Mouse (Mus musculus) kidney, adult 2 months (tissue): Measurements from ENCODE around the gene Ssh1.

Experiments used
- CTCF ChIP-seq: fragments of 200-500 bp; conservative IDR thresholded peaks from 2 replicates; pipeline ENCODE4 v1.5.1; 2011; ENCODE audit warnings: low read depth, mild to moderate bottlenecking, control low read depth, low read length, moderate library complexity, mixed read lengths; ENCODE audit not compliant: insufficient read depth, insufficient read length
- POLR2A ChIP-seq: fragments of 200-500 bp; IDR thresholded peaks from one replicate; pipeline ENCODE4 v1.6.1; 2011; ENCODE audit warnings: low read depth, low read length, control low read depth

- TF ChIP-seq CTCF (peak; percentile 43), POLR2A (no peak)
Observed at GRCm38 (mm10) chr5:113942580-113942979, 51.1 kb downstream of the Ssh1 start.
